Mouse (Mus musculus): Measurements from ENCODE around the gene Adcy2.

The Adcy2 gene

DNA sequence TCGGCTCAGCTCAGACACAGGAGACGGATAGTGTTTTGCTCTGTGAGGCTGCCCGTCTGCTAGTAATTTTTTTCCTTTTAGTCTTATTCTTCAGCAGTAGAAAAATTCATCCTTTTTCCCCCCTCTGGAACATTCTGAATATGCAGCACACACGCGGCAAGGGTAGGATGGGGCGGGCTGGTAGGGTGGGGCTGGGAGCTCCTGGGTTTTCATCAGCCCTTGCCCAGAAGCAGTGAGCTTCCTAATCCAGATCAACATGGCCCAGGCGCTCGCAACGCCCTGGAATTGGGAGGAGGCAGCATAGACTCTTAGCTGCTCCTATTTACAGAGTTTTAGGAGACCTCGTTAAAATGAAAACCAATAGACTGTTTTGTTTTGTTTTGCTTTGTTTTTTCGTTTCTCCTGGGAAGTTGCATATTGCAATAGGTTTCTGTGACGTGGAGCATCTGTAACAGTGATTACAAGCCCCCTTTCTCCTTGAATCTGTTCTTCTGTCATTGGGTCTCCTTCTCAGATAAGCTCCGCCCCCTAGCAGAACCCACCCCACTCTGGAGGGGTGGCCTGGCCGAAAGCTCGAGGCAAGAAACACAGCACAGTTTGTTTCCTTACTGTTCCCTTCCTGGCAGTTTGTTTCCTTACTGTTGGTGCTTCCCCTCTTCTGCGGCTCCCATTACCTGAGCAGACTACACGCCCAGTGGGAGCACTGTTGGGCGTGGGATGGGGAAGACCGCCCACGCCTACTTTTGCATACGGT lies 391.5 kb downstream of the Adcy2 start:
- no peak for DNase-seq

DNA sequence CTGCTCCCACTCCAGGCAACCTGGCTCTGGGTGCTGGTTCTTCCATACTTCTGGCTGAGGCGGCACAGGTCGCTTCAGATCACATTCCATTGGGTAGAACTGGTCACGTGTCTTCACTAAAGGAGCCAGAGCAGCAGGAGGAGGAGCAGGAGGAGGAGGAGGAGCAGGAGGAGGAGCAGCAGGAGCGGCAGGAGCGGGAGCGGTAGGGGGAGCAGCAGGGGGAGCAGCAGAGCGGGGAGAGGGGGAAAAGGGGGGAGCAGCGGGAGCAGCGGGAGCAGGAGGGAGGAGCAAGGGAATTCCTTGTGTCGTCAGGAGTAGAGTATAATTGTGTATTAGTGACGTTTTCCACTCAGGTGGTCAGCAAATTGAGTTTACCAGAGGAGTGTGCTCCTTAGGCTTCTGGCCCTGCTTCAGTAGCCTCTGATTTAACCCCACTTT lies 393.6 kb downstream of the Adcy2 start:
- no peak for DNase-seq

DNA sequence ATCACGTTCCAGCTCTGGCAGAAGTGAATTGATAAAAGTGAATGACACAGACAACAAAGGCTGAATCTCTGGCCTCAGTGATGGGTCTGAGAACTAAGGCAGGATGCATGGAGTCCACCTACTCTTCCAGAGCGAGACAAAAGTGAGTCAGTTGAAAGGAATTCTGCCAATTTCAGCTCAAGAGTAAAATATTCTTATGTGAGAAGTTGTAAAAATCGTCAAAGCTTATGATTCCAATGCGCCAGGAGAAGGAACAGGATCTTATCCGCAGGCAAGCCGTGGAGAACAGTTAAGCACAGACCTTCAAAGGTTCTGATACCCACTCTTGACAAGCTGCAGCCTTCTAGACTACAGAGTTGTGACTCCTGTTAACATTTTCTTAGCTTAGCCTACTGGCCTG lies 396.3 kb downstream of the Adcy2 start:
- DNase-seq, result no peak

DNA sequence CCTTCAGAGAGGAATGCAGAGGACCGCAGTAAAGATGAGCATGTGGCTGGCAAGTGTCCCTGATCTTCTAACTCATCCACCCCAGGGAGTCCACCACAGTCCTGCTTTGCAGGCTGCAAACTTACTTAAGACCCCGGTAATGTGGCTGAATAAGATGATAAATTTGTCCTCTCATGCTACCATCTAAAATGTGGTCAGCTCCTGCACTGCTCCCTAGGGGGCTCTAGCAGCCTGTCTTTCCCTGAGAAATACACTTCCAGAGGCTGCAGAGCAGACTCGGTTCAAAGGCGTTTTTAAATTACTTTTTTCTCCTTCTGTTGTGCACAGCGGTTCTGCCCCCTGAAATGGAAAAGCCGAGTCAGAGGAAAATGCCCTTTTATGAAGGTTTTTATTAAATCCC lies 398.2 kb downstream of the Adcy2 start:
- no peak for DNase-seq

DNA sequence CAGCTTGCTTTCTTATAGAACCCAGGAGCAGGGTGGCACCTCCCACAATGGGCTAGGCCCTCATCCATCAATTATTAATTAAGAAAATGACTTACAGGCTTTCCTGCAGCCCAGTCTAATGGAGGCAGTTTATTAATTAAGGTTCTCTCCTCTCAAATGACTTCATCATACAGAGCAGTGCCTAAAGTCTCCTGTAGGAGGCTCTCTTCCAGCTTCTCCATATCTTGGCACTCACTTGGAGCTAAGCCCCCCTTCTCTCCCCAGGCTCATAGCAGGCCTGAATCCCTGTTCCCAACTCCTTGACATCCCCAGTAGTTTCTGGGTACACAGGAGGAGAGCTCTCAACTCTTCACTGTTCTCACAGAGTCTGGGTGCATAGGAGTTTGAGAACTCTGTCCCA lies 400.4 kb downstream of the Adcy2 start:
- no peak for DNase-seq

DNA sequence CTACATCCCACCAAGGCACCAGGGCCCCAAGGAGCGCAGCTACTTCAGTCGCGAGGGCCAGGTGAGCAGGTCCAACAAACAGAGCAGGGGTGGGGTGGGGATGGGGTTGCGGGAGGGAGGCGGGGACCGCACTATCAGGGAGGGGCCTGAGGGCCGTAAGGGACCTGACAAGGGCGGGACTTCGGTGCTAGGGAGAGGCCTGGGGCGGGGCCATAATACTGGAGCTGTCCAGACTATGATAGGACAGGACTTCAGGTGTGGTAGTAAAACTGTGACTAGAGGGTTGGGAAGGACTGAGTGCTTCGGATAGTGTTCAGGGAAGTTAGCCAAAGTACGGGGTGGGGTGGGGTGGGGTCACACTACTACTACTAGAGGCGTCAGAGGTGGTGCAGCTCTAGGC lies 401.7 kb downstream of the Adcy2 start:
- no peak for DNase-seq

DNA sequence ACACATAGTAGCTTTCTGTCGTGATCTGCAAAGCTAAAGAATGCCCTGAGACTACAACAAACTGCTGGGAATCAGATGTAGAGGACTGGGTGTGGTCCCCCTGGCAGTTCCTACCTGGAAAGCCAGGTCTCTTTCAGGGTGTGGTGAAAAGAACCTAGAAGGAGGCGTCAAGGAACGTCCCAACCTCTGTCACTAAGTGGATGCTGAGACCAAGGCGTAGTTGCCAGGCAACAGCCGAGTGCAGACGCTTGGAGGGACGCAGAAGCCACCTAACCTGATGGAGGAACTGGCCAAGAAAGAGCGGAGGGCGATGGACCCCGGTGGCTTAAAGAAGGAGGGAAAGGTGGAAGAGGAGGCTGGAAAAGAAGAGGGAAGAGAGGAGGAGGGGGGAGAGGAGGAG lies 402.1 kb downstream of the Adcy2 start, which contains the start of gene 1700001L19Rik:
1700001L19Rik (plus strand) TSS at position 223 of the 400 bp plus-strand sequence.
- DNase-seq, result no peak

DNA sequence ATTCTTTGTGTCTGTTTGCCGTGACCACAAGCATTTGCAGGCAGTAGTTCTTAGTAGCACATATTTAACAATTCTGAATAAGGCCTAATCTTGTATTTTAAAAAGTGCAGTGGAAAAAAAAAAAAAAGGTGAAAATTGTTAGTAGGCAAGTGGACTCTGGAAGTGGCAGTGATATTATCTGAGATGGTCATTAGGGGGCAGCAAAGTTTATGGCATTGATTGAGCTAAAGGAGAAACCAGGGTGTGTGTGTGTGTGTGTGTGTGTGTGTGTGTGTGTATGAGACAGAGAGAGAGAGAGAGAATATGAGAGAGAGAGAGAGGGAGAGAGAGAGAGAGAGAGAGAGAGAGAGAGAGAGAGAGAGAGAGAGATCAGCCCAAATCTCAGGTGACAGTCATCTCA lies 405.5 kb downstream of the Adcy2 start:
- DNase-seq, result no peak

DNA sequence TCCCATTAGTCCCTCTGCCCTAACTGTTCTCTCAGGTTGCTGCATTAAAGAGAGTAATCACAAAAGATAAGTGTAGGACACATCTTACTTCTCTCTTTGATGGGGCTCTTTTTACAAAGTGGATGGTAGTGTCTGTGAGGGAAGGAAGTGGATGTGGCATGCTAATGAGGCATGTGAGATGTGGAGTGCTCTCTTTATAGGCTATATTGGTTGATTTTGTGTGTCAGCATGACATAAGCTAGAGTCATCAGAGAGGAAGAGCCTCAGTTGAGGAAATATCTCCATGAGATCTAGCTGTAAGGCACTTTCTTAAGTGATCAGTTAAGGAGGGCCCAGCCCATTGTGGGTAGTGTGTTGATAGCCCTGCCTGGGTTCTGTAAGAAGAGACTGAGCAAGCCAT lies 411.0 kb downstream of the Adcy2 start:
- DNase-seq, result no peak

DNA sequence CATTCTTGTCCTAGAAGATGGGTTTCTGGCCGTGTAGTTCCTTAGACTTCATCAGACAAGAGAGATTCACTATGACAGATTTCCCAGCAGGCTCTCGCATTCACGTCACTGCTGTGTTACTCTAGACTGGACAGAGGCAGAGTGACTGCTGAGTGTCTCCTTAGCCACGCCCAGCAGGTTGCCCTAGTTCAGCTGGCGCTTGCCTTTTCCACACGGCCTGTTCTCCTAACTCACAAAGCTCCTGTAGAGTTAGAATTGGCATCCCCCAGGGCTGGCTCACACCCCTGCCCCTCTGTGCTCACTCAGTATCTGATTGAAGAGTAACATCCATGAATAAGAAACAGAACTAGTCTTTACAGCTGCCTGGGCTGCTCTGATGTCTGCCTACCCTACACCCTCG lies 413.9 kb downstream of the Adcy2 start:
- no peak for DNase-seq

DNA sequence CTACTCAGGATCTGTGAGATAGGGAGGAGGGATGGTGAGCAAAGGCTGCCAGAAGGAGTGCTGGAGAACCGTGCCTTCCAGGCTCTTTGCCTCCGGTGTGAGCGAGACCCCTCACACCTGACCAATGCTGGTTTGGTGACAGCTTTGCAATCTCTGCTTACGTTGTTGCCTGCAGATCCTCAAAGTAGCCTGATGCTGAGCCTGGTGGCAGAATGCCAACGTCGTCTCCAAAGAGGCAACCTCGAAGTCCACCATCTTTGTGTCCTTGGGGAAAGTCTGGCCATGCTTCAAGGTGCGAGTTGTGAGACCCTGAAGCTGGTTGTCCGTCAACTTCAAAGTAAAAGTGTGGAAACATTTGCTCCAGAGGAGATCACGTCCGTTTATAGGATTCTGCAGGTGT lies 415.4 kb downstream of the Adcy2 start:
- DNase-seq, result no peak

DNA sequence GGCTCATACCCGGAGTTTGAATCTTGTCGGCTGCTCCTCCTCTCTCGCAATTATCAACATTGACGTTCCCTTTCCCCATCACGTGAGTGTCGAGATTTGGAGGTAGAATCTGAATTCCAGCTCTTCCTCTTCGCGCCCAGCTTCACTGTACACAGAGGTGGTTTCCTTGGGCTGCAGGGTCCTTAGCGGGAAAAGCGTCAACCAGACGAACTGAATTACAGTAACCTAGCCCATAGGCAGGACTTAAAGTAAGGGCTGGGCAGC lies 416.9 kb downstream of the Adcy2 start:
- DNase-seq, result no peak

DNA sequence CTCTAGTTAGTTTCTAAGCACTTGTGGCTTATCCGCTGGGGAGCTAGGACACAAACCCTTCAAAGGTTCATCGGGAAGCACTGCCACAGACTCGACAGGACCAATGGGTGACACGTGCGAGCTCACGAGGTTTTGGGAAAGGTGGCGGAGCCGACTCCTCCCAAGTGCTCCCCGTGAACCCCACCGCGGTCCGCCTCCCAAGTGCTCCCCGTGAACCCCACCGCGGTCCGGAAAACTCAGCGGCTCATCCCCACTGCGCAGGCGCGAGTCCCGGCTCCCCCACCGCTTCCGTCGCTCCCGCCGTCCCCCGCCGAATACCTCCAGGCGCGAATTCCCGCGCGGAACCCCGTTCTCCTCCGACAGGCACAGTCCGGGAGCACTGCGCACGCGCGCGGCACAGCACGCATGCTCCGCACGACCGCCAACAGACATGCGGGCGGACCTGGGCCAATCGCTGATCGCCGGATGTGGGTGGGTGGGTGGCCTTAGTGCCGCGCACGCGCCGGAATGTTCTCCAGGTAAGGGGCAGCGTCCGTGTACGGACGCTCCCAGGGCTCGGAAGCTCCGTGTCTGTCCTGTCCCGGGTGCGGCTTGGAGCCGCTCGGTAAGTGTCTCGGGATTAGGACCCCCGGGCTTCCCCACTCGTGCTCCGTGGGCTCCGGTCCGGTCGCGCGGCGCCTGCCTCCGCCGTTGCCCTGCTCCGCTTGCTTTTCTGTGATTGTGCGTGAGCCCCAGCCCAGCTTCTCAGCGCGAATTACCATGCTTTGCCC lies 417.4 kb downstream of the Adcy2 start, which contains the start of the genes Mtrr and Fastkd3:
Mtrr (minus strand) TSS at position 403 of the 770 bp plus-strand sequence.
Fastkd3 (plus strand) TSS at position 488 of the 770 bp plus-strand sequence.
- peak; percentile 100 for DNase-seq

DNA sequence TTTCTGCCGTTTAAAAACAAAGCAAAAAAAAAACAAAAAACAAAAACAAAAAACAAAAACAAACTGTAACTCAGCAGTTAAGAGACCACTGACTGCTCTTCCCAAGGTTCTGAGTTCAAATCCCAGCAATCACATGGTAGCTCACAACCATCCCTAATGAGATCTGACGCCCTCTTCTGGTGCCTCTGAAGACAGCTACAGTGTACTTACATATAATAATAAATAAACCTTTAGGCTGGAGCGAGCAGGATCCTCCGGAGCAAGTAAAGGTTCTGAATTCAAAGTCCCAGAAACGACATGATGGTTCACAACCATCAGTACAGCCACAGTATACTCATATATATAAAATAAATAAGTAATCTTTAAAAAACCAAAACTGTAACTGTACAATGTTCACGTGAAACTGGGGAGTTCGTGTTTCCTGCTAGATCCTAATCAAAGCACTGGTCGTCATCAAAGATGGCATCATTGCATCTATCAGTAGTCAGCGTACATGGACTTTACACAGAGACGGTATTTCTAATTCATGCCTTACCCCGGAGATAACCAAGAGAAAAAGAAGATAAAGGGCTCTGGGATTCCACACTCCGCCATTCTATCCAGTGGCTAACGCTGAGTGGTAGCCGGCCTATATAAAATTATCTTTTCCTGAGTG lies 418.1 kb downstream of the Adcy2 start:
- no peak for DNase-seq

DNA sequence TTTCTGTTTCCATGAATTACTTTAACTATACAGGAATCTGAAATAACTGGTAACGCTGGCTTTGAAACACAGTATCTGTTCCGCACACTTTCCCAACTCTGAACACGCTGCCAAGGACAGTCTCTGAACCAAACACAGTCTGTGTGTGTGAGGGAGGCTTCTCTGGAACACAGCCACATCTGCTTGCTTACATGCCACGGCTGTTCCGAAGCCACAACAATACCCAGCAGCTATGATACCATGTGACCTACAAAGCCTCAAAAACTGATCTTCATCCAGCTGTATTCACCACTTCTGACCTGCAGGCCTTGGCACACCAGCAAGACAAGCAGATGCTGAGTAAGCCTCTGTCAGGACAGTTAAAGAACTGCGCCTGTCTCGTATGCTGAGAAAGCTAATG lies 421.4 kb downstream of the Adcy2 start:
- DNase-seq, result peak; percentile 34

DNA sequence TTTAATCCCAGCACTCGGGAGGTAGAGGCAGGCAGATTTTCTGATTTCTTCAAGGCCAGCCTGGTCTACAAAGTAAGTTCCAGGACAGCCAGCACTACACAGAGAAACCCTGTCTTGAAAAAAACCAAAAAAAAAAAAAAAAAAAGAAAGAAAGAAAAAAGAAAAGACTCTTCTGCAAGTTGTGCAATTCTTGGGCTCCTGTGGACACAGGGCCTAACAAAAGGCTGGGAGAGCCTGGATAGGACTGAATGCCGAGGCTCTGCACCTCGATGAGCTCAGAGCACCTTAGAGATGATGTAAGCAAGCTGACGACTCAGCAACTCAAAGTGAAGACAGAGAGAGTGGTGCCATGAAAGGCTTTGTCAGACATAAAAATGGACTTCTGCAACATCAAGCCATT lies 424.9 kb downstream of the Adcy2 start:
- no peak for DNase-seq

DNA sequence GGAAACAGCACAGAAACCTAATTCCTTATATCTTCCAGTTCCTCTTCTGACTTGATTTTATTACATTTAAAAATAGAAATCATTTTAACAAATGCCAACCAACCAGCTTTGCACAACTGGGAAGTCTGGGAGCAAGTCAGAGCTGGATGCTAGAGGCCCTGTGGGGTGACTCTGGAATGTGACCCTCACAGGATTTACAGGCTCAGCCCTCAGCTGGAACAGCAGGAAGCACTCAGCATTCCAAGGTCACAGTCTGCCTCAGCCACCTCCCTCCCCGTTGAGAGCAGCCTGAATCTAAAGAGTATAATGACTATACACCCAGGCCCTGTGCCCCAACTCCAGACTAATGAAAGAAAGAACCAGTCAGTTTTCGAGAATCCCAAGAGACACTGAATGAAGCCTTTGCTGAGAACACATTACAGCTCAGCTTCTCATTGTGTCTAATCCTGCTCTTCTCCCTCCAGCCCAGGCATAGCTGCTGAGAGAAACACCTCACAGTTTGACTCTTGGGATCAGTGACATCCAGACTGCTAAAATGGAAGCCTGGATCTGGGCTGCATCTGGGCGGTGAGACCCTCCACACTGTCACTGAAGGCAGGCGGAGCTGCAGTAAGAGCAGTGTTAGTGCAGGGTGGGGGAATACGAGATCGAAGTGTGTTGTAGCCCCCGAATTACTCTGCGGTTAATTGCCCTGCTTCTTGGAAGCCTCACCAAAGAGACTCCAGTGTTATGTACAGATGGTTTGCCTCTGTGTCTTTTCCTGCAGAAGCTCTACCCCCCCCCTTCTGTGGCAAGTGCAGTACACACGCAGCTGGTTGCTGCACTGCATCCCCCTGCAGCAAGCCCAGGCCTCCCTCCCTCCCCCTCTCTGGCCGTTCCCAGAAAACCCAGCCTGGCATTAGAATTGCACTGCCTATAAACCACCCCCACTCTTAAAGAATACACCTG lies 426.1 kb downstream of the Adcy2 start:
- no peak for DNase-seq

DNA sequence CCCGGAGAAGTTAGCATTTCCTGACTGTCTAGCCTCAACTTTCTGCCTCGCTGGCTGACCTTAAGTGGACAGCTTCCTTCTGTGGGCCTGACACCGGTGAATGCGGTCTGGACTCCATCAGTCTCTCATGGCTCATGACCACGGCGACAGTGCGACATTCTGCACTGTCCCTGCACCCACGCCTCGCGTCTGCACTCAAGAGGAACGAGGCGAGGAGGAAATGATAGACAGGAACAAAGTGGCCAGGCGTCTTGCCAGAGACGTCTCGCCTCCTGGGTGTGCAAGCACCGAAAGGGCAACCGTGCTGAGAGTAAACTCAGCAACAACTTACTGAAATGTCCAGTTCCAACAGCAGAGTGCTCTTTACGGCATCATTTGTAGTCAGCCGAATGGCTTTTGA lies 427.1 kb downstream of the Adcy2 start:
- no peak for DNase-seq
